Mouse (Mus musculus): Measurements from ENCODE around the gene Zfp53. TPM values are rescaled to one million over a fixed set of nuclear protein-coding genes. Genes with fewer than 3 reads are reported as not detected.
"Not testable (repeated sequence)": the region's sequence is repeated elsewhere in the genome, so short reads cannot be mapped to it uniquely, and the experiment has no call there.

The Zfp53 gene
- 9.4 and 9.5 TPM in 2 replicates for polyA plus RNA-seq (2015; fragmentation: Nextera tagmentation; extraction: Ambion mirVana)

DNA sequence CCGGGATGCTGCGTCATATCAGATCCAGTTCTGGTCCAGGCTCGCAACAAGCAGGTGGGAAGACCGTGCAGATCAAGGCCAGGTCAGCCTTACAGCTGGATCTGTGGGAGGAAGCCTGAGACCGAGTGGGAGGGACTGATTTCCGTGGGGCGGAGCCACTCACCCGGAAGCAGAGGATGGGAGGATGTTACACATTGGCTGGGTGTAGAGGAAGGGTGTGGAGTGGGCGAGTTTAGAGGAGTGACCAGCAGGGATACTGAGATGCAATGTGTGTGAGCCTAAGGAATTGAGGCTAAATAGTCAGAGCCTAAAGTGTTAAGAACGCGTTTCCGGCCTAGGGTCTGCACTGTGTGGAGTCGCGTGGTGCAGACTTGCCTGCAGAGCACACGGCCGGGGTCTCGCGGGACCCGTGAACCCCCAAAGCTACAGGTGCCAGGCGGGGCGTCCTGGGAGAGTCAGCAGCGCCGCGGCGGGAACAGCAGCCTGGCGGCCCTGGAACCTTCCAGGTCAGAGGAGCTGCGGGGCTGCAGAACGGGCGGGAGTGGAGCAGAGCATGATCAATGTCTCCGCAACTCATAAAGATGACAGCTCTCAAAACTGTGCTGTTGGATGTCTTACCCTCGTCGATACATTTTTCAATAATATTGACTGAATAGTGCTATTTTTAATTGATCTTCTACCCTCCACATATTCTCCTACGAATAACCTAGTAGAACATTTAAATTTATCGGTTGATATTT, at the start of gene Zfp53:
TSS of gene Zfp53 (plus strand) at position 239 of the 740 bp plus-strand sequence.
- no peaks in the 10 kb centered on the region for H3K9me3 ChIP-seq
- 1% methylated on average over 34 of the region's 34 CpGs for WGBS

DNA sequence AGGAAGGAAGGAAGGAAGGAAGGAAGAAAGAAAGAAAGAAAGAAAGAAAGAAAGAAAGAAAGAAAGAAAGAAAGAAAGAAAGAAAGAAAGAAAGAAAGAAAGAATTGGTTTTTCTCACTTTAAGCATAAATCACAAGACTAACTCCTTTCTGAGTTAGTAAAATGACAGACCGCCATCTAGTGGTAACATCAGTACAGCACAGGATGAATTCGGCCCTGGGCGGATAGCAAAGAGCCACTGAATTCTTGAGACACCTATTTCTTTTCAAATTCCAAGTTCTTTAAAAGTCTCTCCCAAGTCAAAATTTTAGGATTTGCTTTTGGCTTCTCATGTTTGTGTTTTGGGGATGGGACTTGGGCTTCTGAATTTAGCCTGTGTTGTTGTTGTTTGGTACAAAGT, 39.1 kb upstream of the Zfp53 start:
- peak overlapping the region; percentile 92 for H3K27ac ChIP-seq (replicated peaks)
- H3K4me2 ChIP-seq, result peak overlapping the region; percentile 69
- H3K27me3 ChIP-seq, result no peaks in the 10 kb centered on the region
- H3K4me3 ChIP-seq, result peak overlapping the region; percentile 79
- under 1% methylated on average over 3 of the region's 3 CpGs for WGBS
- H3K4me1 ChIP-seq (replicated peaks), result peaks cover 7% of the 10 kb centered on the region
- no peaks in the 10 kb centered on the region for H3K36me3 ChIP-seq
- peak overlapping the region; percentile 57 for H3K9ac ChIP-seq
- ATAC-seq (ENCODE audit: low FRiP score, low read depth), result peak; percentile 70
- H3K9me3 ChIP-seq, result no peaks in the 10 kb centered on the region

More for the DNA sequence above, at the start of gene Zfp53:
- H3K27ac ChIP-seq (replicated peaks), result peak within 1 kb of the TSS; percentile 84
- H3K4me2 ChIP-seq, result peak within 1 kb of the TSS; percentile 65
- H3K4me3 ChIP-seq, result peak within 1 kb of the TSS; percentile 96
- peaks cover 5% of the 10 kb centered on the region; the same call in 1 of the 2 replicates for H3K36me3 ChIP-seq
- peak within 1 kb of the TSS; percentile 75 for H3K9ac ChIP-seq
- H3K27me3 ChIP-seq, result no peaks in the 10 kb centered on the region
- peak; percentile 100 for ATAC-seq (ENCODE audit: low FRiP score, low read depth)
- peaks cover 8% of the 10 kb centered on the region for H3K4me1 ChIP-seq (replicated peaks)

DNA sequence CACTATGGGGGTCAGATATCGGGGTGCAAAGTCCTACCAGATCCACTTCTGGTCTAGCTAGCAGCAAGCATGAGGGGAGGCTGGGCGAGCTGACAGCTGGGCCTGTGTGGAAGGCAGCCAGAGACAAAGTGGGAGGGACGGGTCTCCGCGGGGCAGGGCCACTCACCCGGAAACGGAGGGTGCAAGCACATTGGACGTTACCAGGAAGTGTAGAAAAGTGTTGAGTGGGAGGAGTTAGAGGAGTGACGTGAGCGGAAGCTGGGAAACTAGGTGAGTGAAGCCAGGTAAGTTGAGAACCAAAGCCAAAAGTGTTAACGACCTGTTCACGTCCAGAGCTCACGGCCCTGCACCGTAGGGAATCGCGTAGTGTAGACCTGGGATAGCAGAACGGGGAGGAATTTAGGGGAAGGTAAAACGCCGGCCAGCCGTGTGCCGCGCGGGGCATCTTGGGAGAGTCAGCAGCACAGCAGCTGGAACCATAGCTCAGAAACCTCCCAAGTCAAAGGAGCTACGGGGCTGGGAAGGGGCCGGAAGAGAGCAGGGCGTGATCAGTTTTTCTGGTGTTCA, 38.6 kb upstream of the Zfp53 start, which contains the start of gene Zfp51:
TSS of gene Zfp51 (plus strand) at position 237 of the 567 bp plus-strand sequence.
- Histone ChIP-seq H3K4me3 (peak within 1 kb of the TSS; percentile 79), H3K9ac (peak within 1 kb of the TSS; percentile 57), H3K4me1 (replicated peaks) (peaks cover 7% of the 10 kb centered on the region), H3K27me3 (no peaks in the 10 kb centered on the region), H3K36me3 (no peaks in the 10 kb centered on the region), H3K27ac (replicated peaks) (peak within 1 kb of the TSS; percentile 92), H3K9me3 (no peaks in the 10 kb centered on the region), H3K4me2 (peak within 1 kb of the TSS; percentile 69)
- WGBS, result under 1% methylated on average over 26 of the region's 26 CpGs
- peak; percentile 99 for ATAC-seq (ENCODE audit: low FRiP score, low read depth)

DNA sequence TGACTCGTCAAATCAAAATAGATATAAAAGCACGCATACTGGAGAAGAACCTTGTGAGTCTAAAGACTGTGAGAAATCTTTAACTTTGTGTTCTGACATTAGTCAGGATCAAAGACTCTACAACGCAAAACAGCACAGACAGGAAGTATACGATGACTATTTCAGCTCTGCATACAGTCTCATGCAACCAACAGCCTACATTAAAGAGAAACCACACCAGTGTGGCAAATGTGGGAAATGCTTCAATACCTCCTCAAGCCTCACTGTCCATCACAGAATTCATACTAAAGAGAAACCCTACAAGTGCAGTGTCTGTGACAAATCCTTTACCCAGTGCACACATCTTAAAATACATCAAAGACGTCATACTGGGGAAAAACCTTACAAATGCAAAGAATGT, 25.2 kb upstream of the Zfp53 start:
- WGBS, result 89% methylated on average over 5 of the region's 5 CpGs
- no peaks in the 10 kb centered on the region for H3K27me3 ChIP-seq
- peaks cover 50% of the 10 kb centered on the region for H3K36me3 ChIP-seq
- no peak overlapping the region for H3K9ac ChIP-seq
- no peaks in the 10 kb centered on the region for H3K4me1 ChIP-seq (replicated peaks)
- H3K27ac ChIP-seq (replicated peaks), result no peak overlapping the region
- H3K9me3 ChIP-seq, result no peaks in the 10 kb centered on the region
- no peak overlapping the region for H3K4me3 ChIP-seq
- ATAC-seq (ENCODE audit: low FRiP score, low read depth), result no peak
- H3K4me2 ChIP-seq, result no peak overlapping the region

DNA sequence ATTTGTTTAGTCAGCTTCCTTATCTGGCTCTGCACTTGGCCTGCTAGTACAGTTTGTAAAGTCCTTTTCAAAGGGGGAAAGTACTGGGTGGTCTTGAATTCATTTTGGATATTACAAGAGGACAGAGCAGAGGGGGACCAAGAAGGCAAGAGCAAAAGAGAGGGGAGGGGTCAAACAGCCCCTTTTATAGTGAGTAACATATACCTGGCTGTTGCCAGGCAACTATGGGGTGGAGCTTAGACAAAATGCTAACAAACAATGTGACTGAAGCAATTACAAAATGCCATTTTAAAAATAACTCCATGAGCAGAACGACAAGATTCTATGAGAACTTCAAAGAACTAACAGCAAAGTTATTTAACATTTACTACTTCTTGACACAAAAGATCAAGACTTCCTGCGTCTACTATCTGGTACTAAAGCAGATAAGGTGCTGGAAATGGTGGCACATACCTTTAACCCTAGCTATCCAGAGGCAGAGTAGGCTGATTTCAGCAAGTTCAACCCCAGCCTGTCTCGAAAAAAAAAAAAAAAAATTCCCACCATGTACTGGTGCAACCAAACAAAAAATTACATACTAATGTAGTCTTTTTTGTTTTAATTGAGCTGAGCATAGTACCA, 16.7 kb upstream of the Zfp53 start:
- Histone ChIP-seq H3K27me3 (no peaks in the 10 kb centered on the region), H3K27ac (replicated peaks) (no peak overlapping the region), H3K9ac (no peak overlapping the region), H3K9me3 (no peaks in the 10 kb centered on the region), H3K4me2 (no peak overlapping the region), H3K36me3 (no peaks in the 10 kb centered on the region), H3K4me1 (replicated peaks) (0 out of 2 replicates have a peak, but pooled peaks cover 3% of the 10 kb centered on the region), H3K4me3 (no peak overlapping the region)
- 83% methylated on average over 3 of the region's 3 CpGs for WGBS
- no peak for ATAC-seq (ENCODE audit: low FRiP score, low read depth)

DNA sequence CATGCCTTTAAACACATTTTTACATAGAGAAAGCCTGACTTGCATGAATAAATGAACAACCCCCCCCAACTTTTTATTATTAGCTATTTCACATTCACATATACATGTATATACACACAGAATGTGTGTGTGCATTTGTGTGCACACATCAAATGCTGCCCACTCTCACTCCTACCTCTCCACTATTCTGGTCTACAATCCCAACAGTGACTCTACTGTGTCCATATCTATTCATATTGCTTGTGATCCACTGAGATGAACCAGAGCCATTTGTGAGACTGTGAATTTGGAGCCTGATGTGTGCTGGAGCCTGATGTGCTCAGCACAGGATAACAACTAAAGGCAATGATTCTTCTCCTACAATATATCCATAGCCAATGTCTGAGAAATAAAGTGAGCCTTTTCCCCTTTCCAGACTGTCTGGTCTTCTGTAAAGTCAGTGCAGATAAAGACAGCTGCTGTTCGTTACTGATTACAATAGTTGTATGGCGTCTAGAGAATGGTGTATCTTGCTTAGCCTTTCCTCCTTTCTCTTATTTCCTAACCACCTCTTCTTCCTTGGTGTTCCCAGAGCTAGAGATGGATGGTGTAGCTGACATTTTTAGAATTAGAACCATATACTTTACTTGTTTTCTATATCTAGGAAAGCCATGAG, 16.0 kb upstream of the Zfp53 start:
- Histone ChIP-seq H3K27ac (replicated peaks) (no peak overlapping the region), H3K4me2 (no peak overlapping the region), H3K27me3 (no peaks in the 10 kb centered on the region), H3K4me1 (replicated peaks) (0 out of 2 replicates have a peak, but pooled peaks cover 3% of the 10 kb centered on the region), H3K9ac (no peak overlapping the region), H3K36me3 (no peaks in the 10 kb centered on the region), H3K4me3 (no peak overlapping the region), H3K9me3 (no peaks in the 10 kb centered on the region)
- WGBS, result 70% methylated on average over 2 of the region's 2 CpGs
- no peak for ATAC-seq (ENCODE audit: low FRiP score, low read depth)

DNA sequence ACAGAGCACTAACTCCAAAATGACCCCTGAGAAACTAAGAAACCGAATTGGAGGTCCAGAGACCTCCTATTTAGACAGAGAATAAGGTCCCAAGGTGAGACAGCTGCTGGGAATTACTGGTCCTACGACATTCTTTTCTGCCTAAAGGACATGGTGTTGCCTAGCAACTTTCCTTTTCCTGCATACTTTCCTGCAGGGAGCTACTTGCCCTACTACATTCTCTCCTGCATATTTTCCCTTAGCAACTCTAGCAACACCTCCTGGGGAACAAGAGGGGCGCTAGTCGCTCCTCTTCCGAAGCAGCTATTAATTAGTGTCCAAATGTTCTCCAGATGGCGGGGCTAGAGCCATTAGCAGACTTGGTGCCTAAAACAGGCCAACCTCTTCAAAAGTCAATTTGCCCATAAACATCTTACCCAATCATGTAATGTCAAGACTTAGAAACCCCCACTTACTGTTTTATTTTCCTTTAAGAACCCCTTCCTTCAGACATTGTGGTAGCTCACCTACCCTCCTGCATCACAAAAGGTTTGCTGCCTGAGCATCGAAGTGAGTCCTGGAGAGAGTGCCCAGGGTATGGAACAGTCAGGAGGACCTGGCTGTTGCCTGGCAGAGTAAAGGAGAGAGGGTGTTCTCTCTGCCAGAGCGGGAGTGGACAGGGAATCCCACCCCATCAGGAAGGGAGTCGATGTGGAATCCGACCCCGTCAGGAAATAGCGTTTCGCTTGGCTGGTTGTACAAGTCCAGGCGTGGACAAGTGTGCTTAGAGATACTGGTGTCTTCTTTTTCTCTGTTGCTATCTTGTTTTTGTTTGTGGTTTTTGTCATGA, 15.2 kb upstream of the Zfp53 start:
- no peaks in the 10 kb centered on the region for H3K9me3 ChIP-seq
- WGBS, result 32% methylated on average over 14 of the region's 14 CpGs
- no peak overlapping the region for H3K4me3 ChIP-seq
- no peak overlapping the region for H3K4me2 ChIP-seq
- H3K36me3 ChIP-seq, result no peaks in the 10 kb centered on the region
- no peak overlapping the region for H3K27ac ChIP-seq (replicated peaks)
- no peak for ATAC-seq (ENCODE audit: low FRiP score, low read depth)
- H3K27me3 ChIP-seq, result no peaks in the 10 kb centered on the region
- 0 out of 2 replicates have a peak, but pooled peaks cover 3% of the 10 kb centered on the region for H3K4me1 ChIP-seq (replicated peaks)
- H3K9ac ChIP-seq, result no peak overlapping the region

DNA sequence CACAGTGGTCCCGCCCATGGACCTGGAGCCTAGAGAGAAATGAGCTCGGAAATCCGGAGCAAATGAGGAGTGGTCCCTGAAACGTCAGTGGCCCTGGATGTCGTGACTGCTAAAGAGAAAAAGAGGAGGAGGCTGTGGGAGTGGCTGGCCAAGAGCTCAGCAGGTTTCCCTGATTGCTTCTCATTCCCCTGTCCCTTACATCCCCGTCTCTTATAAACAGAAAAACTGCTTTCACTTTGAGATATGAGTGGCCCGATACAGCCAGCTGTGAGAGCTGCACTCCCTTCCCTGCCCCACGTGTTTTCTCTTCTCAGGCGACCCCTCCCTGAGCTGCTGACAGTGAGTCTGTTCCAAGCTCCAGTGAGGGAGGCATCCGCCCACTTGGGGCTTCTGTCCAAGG, 14.1 kb upstream of the Zfp53 start:
- not testable (repeated sequence) for H3K27ac ChIP-seq (replicated peaks); H3K4me3 ChIP-seq; H3K9ac ChIP-seq; H3K9me3 ChIP-seq; ATAC-seq (ENCODE audit: low FRiP score, low read depth); H3K4me2 ChIP-seq; H3K27me3 ChIP-seq; H3K4me1 ChIP-seq (replicated peaks); H3K36me3 ChIP-seq
- 34% methylated on average over 10 of the region's 10 CpGs for WGBS

DNA sequence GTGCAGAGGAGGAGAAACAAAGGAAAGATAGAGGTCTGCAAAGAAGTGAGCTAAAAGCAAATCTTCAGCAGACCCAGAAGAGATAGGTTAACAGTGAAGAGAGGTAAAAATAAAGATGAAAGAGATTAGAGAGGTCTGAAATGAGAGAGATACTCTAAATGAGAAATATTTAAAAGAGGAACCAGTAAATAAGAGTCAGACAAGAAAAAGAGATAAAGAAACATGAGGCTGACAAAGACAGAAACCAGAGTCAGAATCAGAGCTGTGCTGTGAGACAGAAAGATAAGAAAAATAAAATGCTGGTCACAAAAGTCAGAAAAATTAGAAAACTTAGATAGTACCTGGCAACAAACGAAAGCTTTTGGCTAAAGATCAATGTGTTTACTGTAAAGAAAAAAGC, 13.5 kb upstream of the Zfp53 start:
- H3K27me3 ChIP-seq; H3K4me1 ChIP-seq (replicated peaks); H3K27ac ChIP-seq (replicated peaks); H3K4me3 ChIP-seq; ATAC-seq (ENCODE audit: low FRiP score, low read depth); H3K9me3 ChIP-seq; H3K9ac ChIP-seq; H3K4me2 ChIP-seq; H3K36me3 ChIP-seq: not testable (repeated sequence)
- WGBS, result 83% methylated on average over 1 of the region's 1 CpGs

DNA sequence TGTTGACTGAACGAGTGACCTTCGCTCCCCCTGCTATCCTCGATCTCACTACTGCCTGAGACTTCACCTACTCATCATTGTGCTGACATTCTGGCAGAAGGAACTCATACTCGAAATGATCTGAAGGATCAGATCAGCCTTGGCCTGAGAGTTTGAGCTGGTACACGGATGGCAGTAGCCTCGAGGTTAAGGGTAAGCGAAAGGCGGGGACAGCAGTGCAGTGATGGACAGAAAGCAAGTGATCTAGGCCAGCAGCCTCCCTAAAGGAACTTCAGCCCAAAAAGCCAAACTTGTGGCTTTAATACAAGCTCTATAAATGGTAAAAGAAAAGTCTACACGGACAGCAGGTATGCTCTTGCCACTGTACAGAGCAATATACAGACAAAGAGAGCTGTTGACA, 12.4 kb upstream of the Zfp53 start:
- ATAC-seq (ENCODE audit: low FRiP score, low read depth); H3K36me3 ChIP-seq; H3K27ac ChIP-seq (replicated peaks); H3K9me3 ChIP-seq; H3K4me3 ChIP-seq; H3K27me3 ChIP-seq; H3K9ac ChIP-seq; H3K4me2 ChIP-seq; H3K4me1 ChIP-seq (replicated peaks): not testable (repeated sequence)
- 86% methylated on average over 4 of the region's 9 CpGs for WGBS

DNA sequence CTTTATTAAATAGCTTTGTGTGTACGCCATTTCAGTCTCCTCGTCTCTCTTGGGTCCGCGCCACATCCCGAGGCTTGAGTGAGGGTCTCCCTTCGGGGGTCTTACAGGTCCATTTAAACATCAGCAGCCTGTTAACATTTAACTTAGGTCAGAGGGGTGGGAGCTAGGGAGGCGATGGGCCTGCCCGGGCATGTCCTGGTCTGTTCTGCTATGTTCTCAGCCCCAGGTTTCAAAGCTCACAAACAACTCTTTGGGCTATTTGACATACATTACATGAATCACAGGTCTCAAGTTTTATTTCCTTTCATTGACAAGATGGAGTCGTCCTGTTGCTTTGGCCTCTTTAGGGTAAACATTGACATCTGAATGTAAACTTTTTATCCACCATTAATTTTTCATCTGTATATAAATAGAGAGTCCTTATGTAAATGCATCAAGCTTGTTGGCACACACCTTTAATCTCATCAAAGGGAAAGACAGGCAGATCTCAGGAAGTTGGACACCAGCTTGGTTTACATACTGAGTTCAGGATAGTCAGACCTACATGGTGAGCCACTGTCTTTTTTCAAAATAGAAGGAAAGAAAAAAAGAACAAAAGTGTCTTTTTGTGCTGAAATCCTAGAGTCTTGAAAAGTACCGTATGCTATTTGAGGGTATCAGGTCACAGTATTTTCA, 10.6 kb upstream of the Zfp53 start:
- not testable (repeated sequence) for H3K27ac ChIP-seq (replicated peaks); H3K4me2 ChIP-seq; H3K36me3 ChIP-seq; H3K4me3 ChIP-seq; H3K4me1 ChIP-seq (replicated peaks); H3K27me3 ChIP-seq; H3K9ac ChIP-seq; ATAC-seq (ENCODE audit: low FRiP score, low read depth); H3K9me3 ChIP-seq
- WGBS, result 91% methylated on average over 9 of the region's 10 CpGs
